Mouse (Mus musculus) kidney, embryonic 16.5 days (tissue): ENCODE data around the gene Acads. TPM values are rescaled to one million over a fixed set of nuclear protein-coding genes. Genes with fewer than 3 reads are reported as not detected.

Source experiments
- ATAC-seq: fragments of 200-750 bp; cut with Nextera tagmentation; 2 replicates; pipeline ENCODE4 v1.8.0; 2017; ENCODE audit warnings: moderate TSS enrichment; ENCODE audit not compliant: low FRiP score, low TSS enrichment
- H3K27ac ChIP-seq: fragments of 300-500 bp; sonication (generic); 2 replicates; pipeline ENCODE4 v1.5.1; 2014; ENCODE audit warnings: low read length
- H3K27me3 ChIP-seq: fragments of 300-500 bp; sonication (generic); 2 replicates; pipeline ENCODE4 v1.6.1; 2014; ENCODE audit warnings: low read length, control low read depth, mixed read lengths; ENCODE audit not compliant: insufficient read depth
- H3K36me3 ChIP-seq: fragments of 300-500 bp; sonication (generic); 2 replicates; pipeline ENCODE4 v1.6.1; 2014; ENCODE audit warnings: low read length, control low read depth, mixed read lengths; ENCODE audit not compliant: insufficient read depth
- H3K4me1 ChIP-seq: fragments of 300-500 bp; sonication (generic); 2 replicates; pipeline ENCODE4 v1.6.1; 2014; ENCODE audit warnings: low read length, control low read depth, mixed read lengths; ENCODE audit not compliant: insufficient read depth
- H3K4me2 ChIP-seq: fragments of 300-500 bp; sonication (generic); replicated peaks from 2 replicates; pipeline ENCODE4 v1.6.1; 2014; ENCODE audit warnings: low read depth, low read length
- H3K4me3 ChIP-seq: fragments of 300-500 bp; sonication (generic); 2 replicates; pipeline ENCODE4 v1.5.1; 2014; ENCODE audit warnings: mild to moderate bottlenecking, low read length
- H3K9ac ChIP-seq: fragments of 300-500 bp; sonication (generic); replicated peaks from 2 replicates; pipeline ENCODE4 v1.6.1; 2014; ENCODE audit warnings: low read length
- H3K9me3 ChIP-seq: fragments of 300-500 bp; sonication (generic); 2 replicates; pipeline ENCODE4 v1.6.1; 2016; ENCODE audit warnings: low read length, control low read depth
- WGBS: fragments of 180-500 bp; shearing (Covaris S2); extraction: QIAGEN DNeasy Blood & Tissue Kit; methylation state at CpG from one replicate; pipeline ENCODE4 v1.1.7; 2014; 5-methylcytosine and 5-hydroxymethylcytosine counted together
- polyA plus RNA-seq: library from polyadenylated mRNA; unstranded; fragments of >200 nt; fragmentation: Nextera tagmentation; extraction: Ambion mirVana; gene quantifications from 2 replicates; pipeline ENCODE4 v1.2.1, GENCODE M21; 2015

The Acads gene
- polyA plus RNA-seq, 1 experiment from 2014 or later = 106 TPM

- H3K4me2 ChIP-seq = no peak overlapping the region
- no peak overlapping the region for H3K4me3 ChIP-seq
- no peaks in the 10 kb centered on the region for H3K9me3 ChIP-seq
- no peaks in the 10 kb centered on the region for H3K4me1 ChIP-seq
- no peaks in the 10 kb centered on the region for H3K27me3 ChIP-seq
- ATAC-seq = no peak
- H3K27ac ChIP-seq = no peak overlapping the region
- peaks cover 52% of the 10 kb centered on the region for H3K36me3 ChIP-seq
- no peak overlapping the region for H3K9ac ChIP-seq
- 81% methylated on average over 2 of the region's 2 CpGs for WGBS
These were observed 16.9 kb downstream of the Acads start for GRCm38 (mm10) chr5:115102231-115102630.

GRCm38 (mm10) chr5:115100473-115100872, 18.7 kb downstream of the Acads start:
- Histone ChIP-seq H3K4me3 (no peak overlapping the region), H3K36me3 (peaks cover 60% of the 10 kb centered on the region), H3K9me3 (no peaks in the 10 kb centered on the region), H3K4me1 (no peaks in the 10 kb centered on the region), H3K4me2 (no peak overlapping the region), H3K9ac (no peak overlapping the region), H3K27me3 (no peaks in the 10 kb centered on the region), H3K27ac (no peak overlapping the region)
- no peak for ATAC-seq
- whole genome bisulfite sequencing = 68% methylated on average over 6 of the region's 6 CpGs

GRCm38 (mm10) chr5:115099991-115100390, 19.2 kb downstream of the Acads start:
- no peak overlapping the region for H3K4me2 ChIP-seq
- H3K4me1 ChIP-seq = no peaks in the 10 kb centered on the region
- no peak overlapping the region for H3K4me3 ChIP-seq
- H3K9me3 ChIP-seq = no peaks in the 10 kb centered on the region
- no peak overlapping the region for H3K27ac ChIP-seq
- H3K27me3 ChIP-seq = no peaks in the 10 kb centered on the region
- WGBS = 78% methylated on average over 9 of the region's 9 CpGs
- ATAC-seq = no peak
- no peak overlapping the region for H3K9ac ChIP-seq
- peaks cover 60% of the 10 kb centered on the region for H3K36me3 ChIP-seq

- WGBS = 80% methylated on average over 5 of the region's 5 CpGs
These were observed 19.6 kb downstream of the Acads start for GRCm38 (mm10) chr5:115099530-115099929.

GRCm38 (mm10) chr5:115098195-115098594, 21.0 kb downstream of the Acads start, which contains the start of gene Gm10401:
Gene Gm10401, minus strand, starts transcription at chr5:115098295.
- ATAC-seq = no peak

More at GRCm38 (mm10) chr5:115099530-115099929, 19.6 kb downstream of the Acads start:
- peaks cover 60% of the 10 kb centered on the region for H3K36me3 ChIP-seq
- no peak for ATAC-seq
- H3K27ac ChIP-seq = no peak overlapping the region
- no peak overlapping the region for H3K9ac ChIP-seq
- no peaks in the 10 kb centered on the region for H3K4me1 ChIP-seq
- no peak overlapping the region for H3K4me3 ChIP-seq
- H3K9me3 ChIP-seq = no peaks in the 10 kb centered on the region
- no peaks in the 10 kb centered on the region for H3K27me3 ChIP-seq
- no peak overlapping the region for H3K4me2 ChIP-seq

GRCm38 (mm10) chr5:115091776-115092175, 27.4 kb downstream of the Acads start:
- Histone ChIP-seq H3K4me3 (no peak overlapping the region), H3K27ac (no peak overlapping the region), H3K9ac (no peak overlapping the region), H3K4me1 (no peaks in the 10 kb centered on the region), H3K4me2 (no peak overlapping the region), H3K27me3 (no peaks in the 10 kb centered on the region), H3K9me3 (no peaks in the 10 kb centered on the region), H3K36me3 (peaks cover 66% of the 10 kb centered on the region)
- WGBS = 76% methylated on average over 6 of the region's 6 CpGs
- ATAC-seq = no peak

More at GRCm38 (mm10) chr5:115098195-115098594, 21.0 kb downstream of the Acads start, which contains the start of gene Gm10401:
- Histone ChIP-seq H3K36me3 (peaks cover 54% of the 10 kb centered on the region), H3K9me3 (no peaks in the 10 kb centered on the region), H3K27me3 (no peaks in the 10 kb centered on the region), H3K4me1 (no peaks in the 10 kb centered on the region), H3K4me2 (no peak within 1 kb of the TSS), H3K4me3 (no peak within 1 kb of the TSS), H3K27ac (no peak within 1 kb of the TSS), H3K9ac (no peak within 1 kb of the TSS)
- WGBS = 98% methylated on average over 8 of the region's 8 CpGs

- Histone ChIP-seq H3K9ac (no peak overlapping the region), H3K4me1 (no peaks in the 10 kb centered on the region), H3K36me3 (peaks cover 70% of the 10 kb centered on the region), H3K9me3 (no peaks in the 10 kb centered on the region), H3K27me3 (no peaks in the 10 kb centered on the region), H3K4me2 (no peak overlapping the region), H3K27ac (no peak overlapping the region), H3K4me3 (no peak overlapping the region)
- 73% methylated on average over 3 of the region's 3 CpGs for WGBS
- no peak for ATAC-seq
These were observed 28.1 kb downstream of the Acads start for GRCm38 (mm10) chr5:115091015-115091414.

GRCm38 (mm10) chr5:115089592-115090268, 29.4 kb downstream of the Acads start:
- no peak overlapping the region for H3K9ac ChIP-seq
- peaks cover 64% of the 10 kb centered on the region for H3K36me3 ChIP-seq
- H3K27ac ChIP-seq = no peak overlapping the region
- WGBS = 89% methylated on average over 5 of the region's 5 CpGs
- H3K4me1 ChIP-seq = no peaks in the 10 kb centered on the region
- H3K9me3 ChIP-seq = no peaks in the 10 kb centered on the region
- H3K4me3 ChIP-seq = no peak overlapping the region
- H3K4me2 ChIP-seq = no peak overlapping the region
- no peaks in the 10 kb centered on the region for H3K27me3 ChIP-seq
- ATAC-seq = no peak

- no peaks in the 10 kb centered on the region for H3K27me3 ChIP-seq
- WGBS = 98% methylated on average over 2 of the region's 2 CpGs
- H3K9me3 ChIP-seq = no peaks in the 10 kb centered on the region
- H3K4me1 ChIP-seq = no peaks in the 10 kb centered on the region
- no peak overlapping the region for H3K9ac ChIP-seq
- H3K36me3 ChIP-seq = peaks cover 61% of the 10 kb centered on the region
- no peak for ATAC-seq
- no peak overlapping the region for H3K4me3 ChIP-seq
- no peak overlapping the region for H3K4me2 ChIP-seq
- no peak overlapping the region for H3K27ac ChIP-seq
These were observed 33.5 kb downstream of the Acads start for GRCm38 (mm10) chr5:115085675-115086074.

- H3K36me3 ChIP-seq = peaks cover 41% of the 10 kb centered on the region
These were observed 35.7 kb downstream of the Acads start for GRCm38 (mm10) chr5:115083492-115083891.

More at GRCm38 (mm10) chr5:115083492-115083891, 35.7 kb downstream of the Acads start:
- H3K4me3 ChIP-seq = no peak overlapping the region
- H3K9ac ChIP-seq = no peak overlapping the region
- H3K9me3 ChIP-seq = no peaks in the 10 kb centered on the region
- no peaks in the 10 kb centered on the region for H3K4me1 ChIP-seq
- no peak overlapping the region for H3K4me2 ChIP-seq
- no peak for ATAC-seq
- no peak overlapping the region for H3K27ac ChIP-seq
- H3K27me3 ChIP-seq = no peaks in the 10 kb centered on the region
- 82% methylated on average over 6 of the region's 6 CpGs for WGBS
